Mouse (Mus musculus): ENCODE measurements at regions not wholly inside any gene's neighbourhood (a gene's known extent, or its start where the extent isn't known, plus 50 kb on each side); places are given as distances from the start of the nearest gene placed in this dataset.

DNA sequence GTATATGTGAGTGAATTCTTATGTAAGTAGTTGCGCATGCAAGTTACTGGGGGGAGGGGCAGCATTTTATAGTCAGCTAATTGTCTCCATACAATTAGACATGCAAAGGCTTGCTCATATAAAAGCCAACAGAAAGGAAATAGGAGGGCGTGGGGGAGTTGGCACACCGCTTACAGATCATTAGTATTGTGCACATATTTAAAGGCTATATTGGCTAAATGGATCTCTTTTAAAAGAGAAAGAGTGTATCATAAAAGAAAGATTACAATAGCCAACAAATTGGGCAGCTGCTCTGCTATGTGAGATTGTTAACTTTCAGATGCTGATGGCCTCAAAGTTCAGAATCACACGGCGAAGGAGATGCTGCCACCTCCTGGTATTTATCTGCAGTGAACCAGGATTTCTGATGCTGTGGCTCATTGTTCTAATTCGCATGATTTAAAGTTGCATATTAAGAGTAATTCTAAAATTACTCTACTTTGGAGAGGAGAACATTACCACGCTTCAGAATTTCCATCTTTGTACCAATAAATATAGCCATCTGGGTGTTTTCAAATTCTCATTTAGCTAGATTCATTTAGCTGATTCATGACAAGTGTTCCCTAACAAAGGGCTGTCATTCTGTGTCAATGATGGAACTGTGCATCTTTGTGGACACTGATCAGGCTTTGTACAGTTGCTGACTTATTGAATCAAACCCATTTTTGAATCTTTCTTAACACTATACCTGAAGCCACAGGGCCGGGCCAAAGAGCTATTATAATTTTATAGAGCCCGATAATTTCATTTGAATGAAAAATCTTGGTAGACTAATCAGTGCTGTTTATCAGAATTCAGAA is 156.7 kb upstream of the Pdzrn3 start:
- no peaks in the 10 kb centered on the region for H3K9me3 ChIP-seq (replicated peaks; ENCODE audit: control insufficient read depth, low read length)
- DNase-seq (ENCODE audit: low spot score): peak; percentile 85
- H3K4me3 ChIP-seq (ENCODE audit: low read depth, low read length): no peak overlapping the region
- H3K4me2 ChIP-seq (ENCODE audit: low read length): no peak overlapping the region
- H3K4me1 ChIP-seq (ENCODE audit: control insufficient read depth, insufficient read depth, low read length): peaks cover 2% of the 10 kb centered on the region
- 27% methylated on average over 9 of the region's 9 CpGs for WGBS
- peak; percentile 80 for ATAC-seq
- H3K27me3 ChIP-seq (replicated peaks; ENCODE audit: control insufficient read depth, insufficient read depth, low read length): 0 out of 2 replicates have a peak, but pooled peaks cover 3% of the 10 kb centered on the region
- no peak overlapping the region for H3K9ac ChIP-seq (ENCODE audit: low read length)
- no peaks in the 10 kb centered on the region for H3K36me3 ChIP-seq (ENCODE audit: control insufficient read depth, insufficient read depth, low read length)
- no peak overlapping the region for H3K27ac ChIP-seq (ENCODE audit: low read depth, low read length)

DNA sequence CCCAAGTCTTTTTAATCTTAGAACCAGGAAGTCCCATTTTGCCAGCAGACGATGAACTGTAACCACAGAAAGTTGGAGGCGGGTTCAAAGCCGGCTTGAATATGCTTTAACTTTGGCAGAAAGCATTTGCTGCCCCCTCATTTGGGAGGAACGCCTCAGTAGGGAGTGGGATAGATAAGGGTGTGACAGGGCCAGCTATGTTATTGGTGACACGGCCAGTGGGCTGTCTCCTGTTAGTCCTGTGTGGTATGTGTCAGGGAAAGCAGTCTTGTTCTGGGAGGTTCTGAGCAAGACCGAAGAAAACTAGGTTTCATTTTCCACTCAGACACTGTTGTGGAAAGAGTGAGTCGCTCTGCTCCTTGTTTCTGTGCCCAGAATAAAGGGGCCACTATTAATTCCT is 154.7 kb upstream of the Pdzrn3 start:
- H3K9me3 ChIP-seq (replicated peaks; ENCODE audit: control insufficient read depth, low read length): no peaks in the 10 kb centered on the region
- H3K36me3 ChIP-seq (ENCODE audit: control insufficient read depth, insufficient read depth, low read length): no peaks in the 10 kb centered on the region
- no peak overlapping the region for H3K4me3 ChIP-seq (ENCODE audit: low read depth, low read length)
- 56% methylated on average over 7 of the region's 7 CpGs for WGBS
- no peak overlapping the region for H3K9ac ChIP-seq (ENCODE audit: low read length)
- peaks cover 2% of the 10 kb centered on the region for H3K4me1 ChIP-seq (ENCODE audit: control insufficient read depth, insufficient read depth, low read length)
- ATAC-seq: no peak
- 0 out of 2 replicates have a peak, but pooled peaks cover 3% of the 10 kb centered on the region for H3K27me3 ChIP-seq (replicated peaks; ENCODE audit: control insufficient read depth, insufficient read depth, low read length)
- no peak overlapping the region for H3K27ac ChIP-seq (ENCODE audit: low read depth, low read length)
- no peak overlapping the region for H3K4me2 ChIP-seq (ENCODE audit: low read length)
- DNase-seq (ENCODE audit: low spot score): no peak

DNA sequence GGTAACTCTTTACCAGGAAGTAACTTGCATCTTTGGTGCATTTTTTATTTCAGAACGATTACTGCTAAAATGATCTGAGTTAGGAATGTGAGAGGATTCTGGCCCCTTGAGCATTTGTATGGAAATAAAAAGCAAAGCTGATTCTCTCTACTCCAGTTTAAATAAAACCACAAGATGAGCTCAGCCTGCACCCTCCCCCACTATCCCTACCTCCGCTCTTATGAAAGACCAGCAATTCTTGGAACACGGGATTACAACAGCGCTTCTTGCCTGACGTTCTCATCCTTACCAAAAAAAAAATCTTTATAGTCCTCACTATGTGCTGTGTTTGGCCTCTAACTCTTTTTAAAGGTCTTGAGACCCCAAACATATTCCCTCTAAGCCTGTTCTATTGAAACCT is 154.2 kb upstream of the Pdzrn3 start:
- H3K27ac ChIP-seq (ENCODE audit: low read depth, low read length): no peak overlapping the region
- peaks cover 2% of the 10 kb centered on the region for H3K4me1 ChIP-seq (ENCODE audit: control insufficient read depth, insufficient read depth, low read length)
- ATAC-seq (no peak), DNase-seq (ENCODE audit: low spot score) (no peak)
- H3K27me3 ChIP-seq (replicated peaks; ENCODE audit: control insufficient read depth, insufficient read depth, low read length): 0 out of 2 replicates have a peak, but pooled peaks cover 3% of the 10 kb centered on the region
- H3K4me3 ChIP-seq (ENCODE audit: low read depth, low read length): no peak overlapping the region
- H3K9me3 ChIP-seq (replicated peaks; ENCODE audit: control insufficient read depth, low read length): no peaks in the 10 kb centered on the region
- no peaks in the 10 kb centered on the region for H3K36me3 ChIP-seq (ENCODE audit: control insufficient read depth, insufficient read depth, low read length)
- no peak overlapping the region for H3K4me2 ChIP-seq (ENCODE audit: low read length)
- no peak overlapping the region for H3K9ac ChIP-seq (ENCODE audit: low read length)
- WGBS: 51% methylated on average over 5 of the region's 5 CpGs

DNA sequence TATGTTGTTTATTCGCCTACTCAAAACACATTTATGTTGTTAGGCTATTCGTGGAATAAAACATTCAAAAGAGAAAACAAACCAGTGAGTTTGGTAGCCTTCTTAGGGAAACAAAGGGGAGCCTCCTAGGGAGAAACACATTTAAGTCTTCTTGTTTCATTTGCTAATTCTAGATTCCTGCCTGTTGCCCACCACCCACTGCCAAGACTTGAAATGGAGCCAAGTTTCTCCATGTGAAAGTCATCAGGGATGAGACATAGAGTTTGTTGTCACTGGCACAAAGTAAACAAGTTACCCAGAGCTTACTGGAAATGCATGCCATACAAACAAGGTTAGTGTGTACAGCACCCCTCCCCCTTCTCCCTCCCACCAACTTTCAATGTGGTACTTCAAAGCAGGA is 147.4 kb upstream of the Pdzrn3 start:
- Histone ChIP-seq H3K27ac (ENCODE audit: low read depth, low read length) (no peak overlapping the region), H3K4me2 (ENCODE audit: low read length) (no peak overlapping the region), H3K9ac (ENCODE audit: low read length) (no peak overlapping the region), H3K27me3 (replicated peaks; ENCODE audit: control insufficient read depth, insufficient read depth, low read length) (no peaks in the 10 kb centered on the region), H3K36me3 (ENCODE audit: control insufficient read depth, insufficient read depth, low read length) (no peaks in the 10 kb centered on the region), H3K9me3 (replicated peaks; ENCODE audit: control insufficient read depth, low read length) (no peaks in the 10 kb centered on the region), H3K4me3 (ENCODE audit: low read depth, low read length) (no peak overlapping the region), H3K4me1 (ENCODE audit: control insufficient read depth, insufficient read depth, low read length) (no peaks in the 10 kb centered on the region)
- ATAC-seq: no peak
- DNase-seq (ENCODE audit: low spot score): peak; percentile 11
- 50% methylated on average over 2 of the region's 2 CpGs for WGBS

GRCm38 (mm10) chr6:101521316-101521715 is 143.6 kb upstream of the Pdzrn3 start:
- H3K4me1 ChIP-seq (ENCODE audit: control insufficient read depth, insufficient read depth, low read length): no peaks in the 10 kb centered on the region
- no peaks in the 10 kb centered on the region for H3K36me3 ChIP-seq (ENCODE audit: control insufficient read depth, insufficient read depth, low read length)
- no peak overlapping the region for H3K4me3 ChIP-seq (ENCODE audit: low read depth, low read length)
- no peak overlapping the region for H3K27ac ChIP-seq (ENCODE audit: low read depth, low read length)
- H3K9me3 ChIP-seq (replicated peaks; ENCODE audit: control insufficient read depth, low read length): no peaks in the 10 kb centered on the region
- H3K9ac ChIP-seq (ENCODE audit: low read length): no peak overlapping the region
- no peak for DNase-seq (ENCODE audit: low spot score)
- 92% methylated on average over 6 of the region's 6 CpGs for WGBS
- no peak overlapping the region for H3K4me2 ChIP-seq (ENCODE audit: low read length)
- no peak for ATAC-seq
- no peaks in the 10 kb centered on the region for H3K27me3 ChIP-seq (replicated peaks; ENCODE audit: control insufficient read depth, insufficient read depth, low read length)

GRCm38 (mm10) chr6:101520755-101521154 is 143.1 kb upstream of the Pdzrn3 start:
- ATAC-seq: no peak
- WGBS: 88% methylated on average over 3 of the region's 3 CpGs
- H3K27me3 ChIP-seq (replicated peaks; ENCODE audit: control insufficient read depth, insufficient read depth, low read length): no peaks in the 10 kb centered on the region
- no peaks in the 10 kb centered on the region for H3K36me3 ChIP-seq (ENCODE audit: control insufficient read depth, insufficient read depth, low read length)
- H3K4me1 ChIP-seq (ENCODE audit: control insufficient read depth, insufficient read depth, low read length): no peaks in the 10 kb centered on the region
- no peak for DNase-seq (ENCODE audit: low spot score)
- H3K27ac ChIP-seq (ENCODE audit: low read depth, low read length): no peak overlapping the region
- H3K9me3 ChIP-seq (replicated peaks; ENCODE audit: control insufficient read depth, low read length): no peaks in the 10 kb centered on the region
- no peak overlapping the region for H3K4me2 ChIP-seq (ENCODE audit: low read length)
- no peak overlapping the region for H3K9ac ChIP-seq (ENCODE audit: low read length)
- H3K4me3 ChIP-seq (ENCODE audit: low read depth, low read length): no peak overlapping the region

DNA sequence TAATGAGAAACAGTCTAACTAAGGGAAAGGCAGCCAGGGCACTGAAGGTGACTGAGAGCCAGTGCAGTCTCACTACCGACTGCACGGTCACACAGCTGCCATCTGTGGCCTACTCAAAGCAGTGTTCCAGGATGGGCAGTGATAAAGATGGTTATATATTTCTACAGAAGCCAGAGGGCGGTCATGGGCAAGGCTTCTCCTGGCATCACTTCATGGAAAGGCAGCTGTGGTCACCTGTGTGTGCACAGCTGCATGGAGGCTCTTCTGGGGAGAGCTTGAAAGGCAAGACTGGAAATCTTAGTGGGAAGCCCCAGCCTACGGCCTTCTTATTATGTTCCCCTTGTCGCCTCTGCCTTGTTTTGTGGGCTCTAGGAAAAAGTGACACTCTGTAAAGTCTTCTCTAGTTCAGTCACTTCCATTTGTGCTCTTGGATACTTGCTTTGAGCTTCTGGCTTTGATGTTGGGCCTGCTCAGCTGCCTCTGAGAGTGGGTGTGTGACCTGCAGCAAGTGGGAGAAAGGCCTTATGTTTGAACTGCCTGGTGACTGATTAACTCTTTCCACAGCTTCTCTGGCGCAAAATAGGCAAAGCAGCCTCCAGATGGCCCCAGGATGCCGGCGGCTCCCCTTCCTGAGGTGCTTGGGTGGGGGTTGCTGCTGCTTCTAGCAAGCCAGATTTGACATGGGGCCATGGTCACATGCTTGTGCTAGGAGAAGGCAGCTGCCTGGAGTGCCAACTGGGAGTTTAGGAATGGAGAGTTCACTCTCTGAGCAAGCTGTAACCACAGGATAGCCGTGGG is 141.4 kb upstream of the Pdzrn3 start:
- ATAC-seq (no peak), DNase-seq (ENCODE audit: low spot score) (peak; percentile 36)
- H3K4me3 ChIP-seq (ENCODE audit: low read depth, low read length): no peak overlapping the region
- WGBS: 74% methylated on average over 9 of the region's 9 CpGs
- no peaks in the 10 kb centered on the region for H3K9me3 ChIP-seq (replicated peaks; ENCODE audit: control insufficient read depth, low read length)
- no peaks in the 10 kb centered on the region for H3K36me3 ChIP-seq (ENCODE audit: control insufficient read depth, insufficient read depth, low read length)
- no peak overlapping the region for H3K9ac ChIP-seq (ENCODE audit: low read length)
- H3K27me3 ChIP-seq (replicated peaks; ENCODE audit: control insufficient read depth, insufficient read depth, low read length): no peaks in the 10 kb centered on the region
- H3K4me1 ChIP-seq (ENCODE audit: control insufficient read depth, insufficient read depth, low read length): no peaks in the 10 kb centered on the region
- no peak overlapping the region for H3K4me2 ChIP-seq (ENCODE audit: low read length)
- no peak overlapping the region for H3K27ac ChIP-seq (ENCODE audit: low read depth, low read length)

DNA sequence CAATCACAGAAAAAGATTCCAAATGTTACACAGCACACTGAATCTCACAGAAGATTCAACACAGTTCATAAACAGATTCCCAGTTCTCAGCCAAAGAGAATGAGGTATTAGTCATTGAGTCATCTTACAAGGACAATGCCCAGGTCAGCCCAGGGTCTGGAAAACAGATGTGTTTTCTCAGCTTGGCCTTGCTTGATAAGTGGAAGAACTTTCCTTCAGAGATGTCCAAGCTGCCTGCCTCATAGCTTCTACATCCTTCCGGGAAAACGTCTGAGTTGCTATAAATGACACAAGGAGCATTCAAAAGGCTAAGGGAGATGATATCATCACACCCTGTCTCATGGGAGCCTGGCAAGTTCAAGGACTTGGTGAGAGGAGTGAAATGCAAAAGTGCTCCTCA is 139.9 kb upstream of the Pdzrn3 start:
- no peak overlapping the region for H3K27ac ChIP-seq (ENCODE audit: low read depth, low read length)
- WGBS: 88% methylated on average over 2 of the region's 2 CpGs
- H3K27me3 ChIP-seq (replicated peaks; ENCODE audit: control insufficient read depth, insufficient read depth, low read length): no peaks in the 10 kb centered on the region
- H3K4me2 ChIP-seq (ENCODE audit: low read length): no peak overlapping the region
- DNase-seq (ENCODE audit: low spot score) (no peak), ATAC-seq (no peak)
- H3K4me1 ChIP-seq (ENCODE audit: control insufficient read depth, insufficient read depth, low read length): no peaks in the 10 kb centered on the region
- no peaks in the 10 kb centered on the region for H3K9me3 ChIP-seq (replicated peaks; ENCODE audit: control insufficient read depth, low read length)
- H3K9ac ChIP-seq (ENCODE audit: low read length): no peak overlapping the region
- H3K36me3 ChIP-seq (ENCODE audit: control insufficient read depth, insufficient read depth, low read length): no peaks in the 10 kb centered on the region
- no peak overlapping the region for H3K4me3 ChIP-seq (ENCODE audit: low read depth, low read length)

- no peak overlapping the region for H3K4me2 ChIP-seq (ENCODE audit: low read length)
- no peak overlapping the region for H3K4me3 ChIP-seq (ENCODE audit: low read depth, low read length)
- no peaks in the 10 kb centered on the region for H3K36me3 ChIP-seq (ENCODE audit: control insufficient read depth, insufficient read depth, low read length)
- no peaks in the 10 kb centered on the region for H3K4me1 ChIP-seq (ENCODE audit: control insufficient read depth, insufficient read depth, low read length)
- H3K9me3 ChIP-seq (replicated peaks; ENCODE audit: control insufficient read depth, low read length): no peaks in the 10 kb centered on the region
- no peaks in the 10 kb centered on the region for H3K27me3 ChIP-seq (replicated peaks; ENCODE audit: control insufficient read depth, insufficient read depth, low read length)
- H3K9ac ChIP-seq (ENCODE audit: low read length): no peak overlapping the region
- ATAC-seq (no peak), DNase-seq (ENCODE audit: low spot score) (no peak)
- no peak overlapping the region for H3K27ac ChIP-seq (ENCODE audit: low read depth, low read length)
- WGBS: 89% methylated on average over 2 of the region's 2 CpGs
Observed at GRCm38 (mm10) chr6:101513696-101514095, 136.0 kb upstream of the Pdzrn3 start.
